Mouse (Mus musculus) adrenal gland, adult (tissue): ENCODE results near the gene Myo1e.

Experiments used
- DNase-seq, 2 experiments: peaks; one replicate each; pipeline ENCODE4 v3.0.0; 2022 to 2023; ENCODE audit warnings: low spot score in 1 of 2; ENCODE audit not compliant: inconsistent age in 2 of 2

Myo1e gene

GRCm38 (mm10) chr9:70351570-70352277 lies 144.6 kb downstream of the Myo1e start:
- DNase-seq, result no peak

DNA sequence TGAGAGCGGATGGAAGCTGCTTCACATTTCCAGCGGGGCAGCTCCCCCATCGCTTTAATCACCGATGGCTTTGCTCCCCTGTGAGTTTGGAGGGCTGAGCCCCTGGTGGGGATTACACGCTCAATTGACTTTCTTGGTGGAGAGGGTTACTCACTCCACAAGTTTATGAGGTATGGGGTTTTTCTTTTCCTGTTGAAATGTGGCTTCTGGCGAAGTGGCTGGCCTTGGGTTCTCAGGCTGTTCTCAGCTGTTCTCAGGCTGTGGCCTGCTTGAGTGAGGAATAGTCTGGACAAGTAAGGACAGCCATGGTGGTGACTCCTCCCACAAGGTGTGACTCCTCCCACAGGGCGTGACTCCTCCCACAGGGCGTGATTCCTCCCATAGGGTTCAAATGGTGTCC lies 149.1 kb downstream of the Myo1e start:
- no peak for DNase-seq

DNA sequence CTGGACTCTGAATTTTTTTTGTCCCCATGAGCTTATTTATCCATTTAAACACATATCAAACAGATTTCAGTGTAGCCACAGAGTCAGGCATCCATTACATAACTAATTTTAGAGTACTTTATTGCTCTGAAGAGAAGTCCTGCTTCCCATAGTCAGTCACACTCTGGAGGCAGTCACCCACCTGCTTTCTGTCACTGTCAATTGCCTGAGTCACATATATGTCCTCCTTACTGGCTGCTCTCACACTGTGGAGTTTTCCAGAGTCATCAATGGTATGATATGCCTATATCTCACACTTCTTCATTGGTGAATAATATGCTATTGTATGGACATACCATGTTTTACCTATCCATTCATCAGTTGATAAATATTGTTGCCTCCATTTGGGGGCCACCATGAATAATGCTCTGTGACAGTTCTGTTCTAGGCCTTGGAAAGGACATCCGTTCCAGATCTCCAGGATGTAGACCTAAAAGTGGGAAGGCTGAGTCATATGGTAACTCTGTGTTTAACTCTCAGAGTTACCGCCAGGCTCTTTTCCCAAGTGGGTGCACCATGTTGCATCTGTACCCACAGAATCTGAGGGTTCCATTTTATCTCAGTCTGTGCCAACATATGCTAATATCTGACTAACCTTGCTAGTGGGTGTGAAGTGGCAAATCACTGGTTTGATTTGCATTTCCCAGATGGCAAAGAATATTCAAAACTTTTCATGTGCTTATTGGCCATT lies 152.4 kb downstream of the Myo1e start:
- no peak for DNase-seq

GRCm38 (mm10) chr9:70364741-70365140 lies 157.6 kb downstream of the Myo1e start:
- DNase-seq, result no peak

GRCm38 (mm10) chr9:70365915-70366314 lies 158.8 kb downstream of the Myo1e start:
- no peak for DNase-seq

GRCm38 (mm10) chr9:70366898-70367297 lies 159.7 kb downstream of the Myo1e start:
- no peak for DNase-seq

DNA sequence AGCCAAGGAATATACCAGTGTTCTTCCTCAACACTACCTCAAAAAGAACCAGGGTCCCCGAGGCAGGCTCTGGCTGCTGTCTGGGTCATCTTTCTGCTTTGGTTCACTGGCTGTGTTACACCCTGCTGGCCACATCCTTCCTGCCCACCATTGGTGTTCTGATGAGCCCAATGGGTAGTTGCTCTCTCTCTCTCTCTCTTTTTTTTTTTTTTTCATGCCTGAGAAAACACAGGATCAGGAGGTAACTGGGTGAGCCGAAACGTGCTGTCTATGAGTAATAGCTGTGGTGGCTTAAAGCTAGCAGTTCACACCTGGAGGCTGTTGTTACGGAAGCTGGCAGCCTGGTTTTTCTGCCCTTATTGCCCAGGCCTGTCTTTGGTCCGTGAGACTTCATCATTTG lies 164.5 kb downstream of the Myo1e start:
- no peak for DNase-seq

DNA sequence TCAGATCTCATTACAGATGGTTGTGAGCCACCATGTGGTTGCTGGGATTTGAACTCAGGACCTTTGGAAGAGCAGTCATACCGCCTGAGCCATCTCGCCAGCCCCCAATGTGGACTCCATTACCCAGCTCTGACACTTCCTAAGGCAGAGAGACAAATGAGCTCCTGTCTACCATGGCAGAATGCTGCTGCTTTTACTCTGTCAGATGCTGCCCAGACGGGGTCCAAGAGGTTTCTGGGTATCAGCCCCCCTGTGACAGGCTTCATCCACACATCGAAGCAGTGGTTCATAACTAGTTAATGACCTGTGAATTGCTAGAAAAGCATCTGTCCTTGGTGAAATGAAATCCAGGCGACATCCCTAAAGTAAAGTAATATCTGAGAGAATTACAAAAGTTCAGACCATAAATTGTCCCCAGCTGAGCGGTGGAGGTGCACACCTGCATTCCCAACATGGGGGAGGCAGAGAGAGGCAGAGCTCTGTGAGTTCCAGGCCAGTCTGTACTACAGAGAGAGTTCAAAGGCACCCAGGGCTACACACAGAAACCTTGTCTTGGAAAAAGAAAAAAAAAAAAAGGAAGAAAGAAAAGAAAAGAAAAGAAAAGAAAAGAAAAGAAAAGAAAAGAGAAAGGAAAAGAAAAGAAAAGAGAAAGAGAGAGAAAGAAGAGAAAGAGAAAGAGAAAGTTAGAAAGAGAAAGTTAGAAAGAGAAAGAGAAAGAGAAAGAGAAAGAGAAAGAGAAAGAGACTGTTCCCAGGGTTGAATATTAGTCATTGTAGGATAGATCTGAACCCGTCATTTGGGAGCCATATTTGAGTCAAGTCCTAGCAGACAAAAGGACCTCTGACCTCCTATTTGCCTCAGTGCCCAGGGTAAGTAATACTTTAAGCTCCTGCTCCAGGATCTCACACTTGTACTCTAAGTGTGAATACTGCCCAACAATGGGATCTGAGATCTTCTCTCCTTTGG lies 172.6 kb downstream of the Myo1e start:
- DNase-seq, result no peak

- DNase-seq, result no peak
Observed at GRCm38 (mm10) chr9:70382091-70382490, 174.9 kb downstream of the Myo1e start.

- no peak for DNase-seq
Observed at GRCm38 (mm10) chr9:70383750-70384149, 176.6 kb downstream of the Myo1e start.

DNA sequence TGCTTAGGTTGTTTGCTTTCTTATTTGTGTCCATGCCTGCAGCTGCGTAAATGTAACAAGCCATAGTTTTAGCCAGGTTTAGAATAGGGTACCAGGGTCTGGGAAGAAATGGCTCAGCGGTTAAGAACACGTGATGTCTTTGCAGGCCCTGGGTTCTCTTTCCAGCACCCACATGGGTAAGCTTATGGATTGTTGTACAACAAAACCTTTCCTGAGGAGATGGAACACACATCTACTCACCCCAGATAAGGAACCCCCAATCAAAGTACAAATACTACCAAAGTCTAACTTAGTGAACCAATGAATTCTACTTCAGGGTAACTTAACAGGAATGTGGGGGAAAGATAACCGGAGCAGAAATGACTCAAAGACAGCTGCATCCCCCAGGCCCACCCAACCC lies 177.3 kb downstream of the Myo1e start:
- no peak for DNase-seq

GRCm38 (mm10) chr9:70384958-70385728 lies 178.0 kb downstream of the Myo1e start:
- no peak for DNase-seq

GRCm38 (mm10) chr9:70387410-70388119 lies 180.4 kb downstream of the Myo1e start:
- no peak for DNase-seq

DNA sequence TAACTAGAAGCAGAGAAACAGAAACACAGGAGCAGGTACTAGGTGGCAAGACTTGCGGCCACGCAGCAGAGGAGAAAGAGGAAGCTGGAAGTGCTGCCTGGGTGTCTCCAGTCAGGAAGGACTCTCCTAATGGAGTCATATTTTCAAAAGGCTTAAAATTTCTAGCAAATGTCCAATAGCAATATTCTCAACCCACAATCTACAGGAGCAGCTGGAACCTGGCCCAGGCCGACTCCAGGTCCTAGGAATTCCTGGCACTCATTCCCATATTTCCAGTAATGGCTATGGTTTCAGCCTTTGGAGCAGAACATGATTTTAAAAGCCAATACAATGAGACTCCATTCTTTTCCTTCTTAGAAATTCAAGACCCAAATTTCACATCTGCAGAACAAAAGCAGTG lies 182.4 kb downstream of the Myo1e start:
- no peak for DNase-seq

GRCm38 (mm10) chr9:70391042-70391441 lies 183.9 kb downstream of the Myo1e start:
- no peak for DNase-seq

GRCm38 (mm10) chr9:70391660-70392562 lies 184.8 kb downstream of the Myo1e start:
- no peak for DNase-seq

GRCm38 (mm10) chr9:70392563-70392907 lies 185.4 kb downstream of the Myo1e start:
- DNase-seq, result peak; percentile 37 to 83

- DNase-seq, result no peak
Observed at GRCm38 (mm10) chr9:70395617-70396016, 188.5 kb downstream of the Myo1e start.

GRCm38 (mm10) chr9:70396083-70396482 lies 188.9 kb downstream of the Myo1e start:
- peak in 1 of 2 experiments; percentile 52 for DNase-seq
